Mouse (Mus musculus): ENCODE data around the gene Hist1h4n. TPM values are rescaled to one million over a fixed set of nuclear protein-coding genes. Genes with fewer than 3 reads are reported as not detected.
A peak's percentile ranks its signal among the peaks of the same experiment; 100 is the strongest.
"Not testable (repeated sequence)": the region's sequence is repeated elsewhere in the genome, so short reads cannot be mapped to it uniquely, and the experiment has no call there.

The Hist1h4n gene
- polyA plus RNA-seq, 2 experiments, result 15.6 to 30.3 TPM

GRCm38 (mm10) chr13:21830344-21830743 is 1.7 kb downstream of the Hist1h4n start:
- Histone ChIP-seq H3K27ac (replicated peaks; ENCODE audit: low read depth, low read length) (no peak overlapping the region), H3K36me3 (ENCODE audit: control insufficient read depth, insufficient read depth, low read length) (no peaks in the 10 kb centered on the region), H3K27me3 (ENCODE audit: control insufficient read depth, insufficient read depth, low read length) (no peaks in the 10 kb centered on the region), H3K4me2 (replicated peaks; ENCODE audit: low read depth, low read length, severe bottlenecking) (no peak overlapping the region), H3K9me3 (ENCODE audit: control insufficient read depth, low read length) (no peaks in the 10 kb centered on the region), H3K4me1 (ENCODE audit: control insufficient read depth, insufficient read depth, low read length) (no peaks in the 10 kb centered on the region), H3K4me3 (replicated peaks; ENCODE audit: low read length) (no peak overlapping the region), H3K9ac (ENCODE audit: low read depth, low read length, severe bottlenecking) (no peak overlapping the region)
- TF ChIP-seq POLR2A (IDR thresholded peaks at IDR 0.05; ENCODE audit: borderline replicate concordance, extremely low read depth, insufficient read depth, insufficient read length), result no peak
- ATAC-seq (ENCODE audit: low FRiP score, low read depth) (no peak), DNase-seq (ENCODE audit: low spot score) (no peak)
- 84% methylated on average over 10 of the region's 10 CpGs for WGBS

- H3K9me3 ChIP-seq (ENCODE audit: control insufficient read depth, low read length), result no peaks in the 10 kb centered on the region
- H3K9ac ChIP-seq (ENCODE audit: low read depth, low read length, severe bottlenecking), result no peak overlapping the region
- no peak overlapping the region for H3K4me3 ChIP-seq (replicated peaks; ENCODE audit: low read length)
- 88% methylated on average over 3 of the region's 3 CpGs for WGBS
- no peaks in the 10 kb centered on the region for H3K36me3 ChIP-seq (ENCODE audit: control insufficient read depth, insufficient read depth, low read length)
- DNase-seq (ENCODE audit: low spot score), result no peak
- no peak for TF ChIP-seq POLR2A (IDR thresholded peaks at IDR 0.05; ENCODE audit: borderline replicate concordance, extremely low read depth, insufficient read depth, insufficient read length)
- no peaks in the 10 kb centered on the region for H3K4me1 ChIP-seq (ENCODE audit: control insufficient read depth, insufficient read depth, low read length)
- H3K4me2 ChIP-seq (replicated peaks; ENCODE audit: low read depth, low read length, severe bottlenecking), result no peak overlapping the region
- H3K27ac ChIP-seq (replicated peaks; ENCODE audit: low read depth, low read length), result no peak overlapping the region
- ATAC-seq (ENCODE audit: low FRiP score, low read depth), result no peak
- H3K27me3 ChIP-seq (ENCODE audit: control insufficient read depth, insufficient read depth, low read length), result no peaks in the 10 kb centered on the region
These were observed 3.5 kb downstream of the Hist1h4n start for GRCm38 (mm10) chr13:21828511-21828910.

- H3K4me2 ChIP-seq (replicated peaks; ENCODE audit: low read depth, low read length, severe bottlenecking); H3K27me3 ChIP-seq (ENCODE audit: control insufficient read depth, insufficient read depth, low read length); ATAC-seq (ENCODE audit: low FRiP score, low read depth); DNase-seq (ENCODE audit: low spot score); H3K27ac ChIP-seq (replicated peaks; ENCODE audit: low read depth, low read length); H3K36me3 ChIP-seq (ENCODE audit: control insufficient read depth, insufficient read depth, low read length); H3K4me1 ChIP-seq (ENCODE audit: control insufficient read depth, insufficient read depth, low read length); H3K9me3 ChIP-seq (ENCODE audit: control insufficient read depth, low read length); H3K9ac ChIP-seq (ENCODE audit: low read depth, low read length, severe bottlenecking); H3K4me3 ChIP-seq (replicated peaks; ENCODE audit: low read length): not testable (repeated sequence)
- WGBS, result 79% methylated on average over 6 of the region's 16 CpGs
These were observed 11.7 kb downstream of the Hist1h4n start for GRCm38 (mm10) chr13:21820082-21820890.

- H3K4me1 ChIP-seq (ENCODE audit: control insufficient read depth, insufficient read depth, low read length); H3K27me3 ChIP-seq (ENCODE audit: control insufficient read depth, insufficient read depth, low read length); H3K9me3 ChIP-seq (ENCODE audit: control insufficient read depth, low read length); H3K9ac ChIP-seq (ENCODE audit: low read depth, low read length, severe bottlenecking); H3K36me3 ChIP-seq (ENCODE audit: control insufficient read depth, insufficient read depth, low read length); H3K27ac ChIP-seq (replicated peaks; ENCODE audit: low read depth, low read length); DNase-seq (ENCODE audit: low spot score): not testable (repeated sequence)
- H3K4me2 ChIP-seq (replicated peaks; ENCODE audit: low read depth, low read length, severe bottlenecking), result peak overlapping the region; percentile 35; the same call in 1 of the 2 replicates
- peak; percentile 32 for ATAC-seq (ENCODE audit: low FRiP score, low read depth)
- WGBS, result under 1% methylated on average over 12 of the region's 14 CpGs
- peak overlapping the region; percentile 17; the same call in 1 of the 2 replicates for H3K4me3 ChIP-seq (replicated peaks; ENCODE audit: low read length)
These were observed 19.9 kb downstream of the Hist1h4n start for GRCm38 (mm10) chr13:21812092-21812491.

- not testable (repeated sequence) for DNase-seq (ENCODE audit: low spot score); H3K27me3 ChIP-seq (ENCODE audit: control insufficient read depth, insufficient read depth, low read length); H3K9ac ChIP-seq (ENCODE audit: low read depth, low read length, severe bottlenecking); H3K9me3 ChIP-seq (ENCODE audit: control insufficient read depth, low read length); H3K27ac ChIP-seq (replicated peaks; ENCODE audit: low read depth, low read length); H3K4me1 ChIP-seq (ENCODE audit: control insufficient read depth, insufficient read depth, low read length); H3K36me3 ChIP-seq (ENCODE audit: control insufficient read depth, insufficient read depth, low read length)
- ATAC-seq (ENCODE audit: low FRiP score, low read depth), result peak; percentile 69
- Histone ChIP-seq H3K4me3 (replicated peaks; ENCODE audit: low read length) (peak within 1 kb of the TSS; percentile 17; the same call in 1 of the 2 replicates), H3K4me2 (replicated peaks; ENCODE audit: low read depth, low read length, severe bottlenecking) (peak within 1 kb of the TSS; percentile 35; the same call in 1 of the 2 replicates)
- no CpG with 5 or more reads among the region's 24 CpGs for WGBS
These were observed 20.5 kb downstream of the Hist1h4n start, which contains the start of gene Hist1h4m for GRCm38 (mm10) chr13:21811539-21811938. Hist1h4m (plus strand) TSS chr13:21811746.

GRCm38 (mm10) chr13:21811074-21811473 is 20.9 kb downstream of the Hist1h4n start:
- not testable (repeated sequence) for H3K4me3 ChIP-seq (replicated peaks; ENCODE audit: low read length); H3K4me1 ChIP-seq (ENCODE audit: control insufficient read depth, insufficient read depth, low read length); DNase-seq (ENCODE audit: low spot score); H3K27me3 ChIP-seq (ENCODE audit: control insufficient read depth, insufficient read depth, low read length); H3K27ac ChIP-seq (replicated peaks; ENCODE audit: low read depth, low read length); H3K9ac ChIP-seq (ENCODE audit: low read depth, low read length, severe bottlenecking); H3K9me3 ChIP-seq (ENCODE audit: control insufficient read depth, low read length); H3K4me2 ChIP-seq (replicated peaks; ENCODE audit: low read depth, low read length, severe bottlenecking); H3K36me3 ChIP-seq (ENCODE audit: control insufficient read depth, insufficient read depth, low read length)
- peak; percentile 18 for ATAC-seq (ENCODE audit: low FRiP score, low read depth)
- no CpG with 5 or more reads among the region's 8 CpGs for WGBS

- WGBS, result no CpG with 5 or more reads among the region's 23 CpGs
- peak; percentile 94 for ATAC-seq (ENCODE audit: low FRiP score, low read depth)
- H3K4me1 ChIP-seq (ENCODE audit: control insufficient read depth, insufficient read depth, low read length); H3K27me3 ChIP-seq (ENCODE audit: control insufficient read depth, insufficient read depth, low read length); H3K4me2 ChIP-seq (replicated peaks; ENCODE audit: low read depth, low read length, severe bottlenecking); H3K4me3 ChIP-seq (replicated peaks; ENCODE audit: low read length); H3K9me3 ChIP-seq (ENCODE audit: control insufficient read depth, low read length); DNase-seq (ENCODE audit: low spot score); H3K9ac ChIP-seq (ENCODE audit: low read depth, low read length, severe bottlenecking); H3K36me3 ChIP-seq (ENCODE audit: control insufficient read depth, insufficient read depth, low read length); H3K27ac ChIP-seq (replicated peaks; ENCODE audit: low read depth, low read length): not testable (repeated sequence)
These were observed 21.9 kb downstream of the Hist1h4n start, which contains the start of the genes Hist1h2bq and Hist1h2ao for GRCm38 (mm10) chr13:21810073-21810472. Hist1h2bq (minus strand) TSS chr13:21810197. Hist1h2ao (plus strand) TSS chr13:21810465.

- H3K9me3 ChIP-seq (ENCODE audit: control insufficient read depth, low read length); H3K4me1 ChIP-seq (ENCODE audit: control insufficient read depth, insufficient read depth, low read length); H3K36me3 ChIP-seq (ENCODE audit: control insufficient read depth, insufficient read depth, low read length); H3K4me3 ChIP-seq (replicated peaks; ENCODE audit: low read length); H3K27ac ChIP-seq (replicated peaks; ENCODE audit: low read depth, low read length); DNase-seq (ENCODE audit: low spot score); H3K27me3 ChIP-seq (ENCODE audit: control insufficient read depth, insufficient read depth, low read length); H3K4me2 ChIP-seq (replicated peaks; ENCODE audit: low read depth, low read length, severe bottlenecking); H3K9ac ChIP-seq (ENCODE audit: low read depth, low read length, severe bottlenecking): not testable (repeated sequence)
- no CpG with 5 or more reads among the region's 4 CpGs for WGBS
- ATAC-seq (ENCODE audit: low FRiP score, low read depth), result peak; percentile 79
These were observed 28.9 kb downstream of the Hist1h4n start for GRCm38 (mm10) chr13:21803058-21803457.
